Mouse (Mus musculus) heart, adult 2 months (tissue): ENCODE data around the gene Krt79. TPM values are rescaled to one million over a fixed set of nuclear protein-coding genes. Genes with fewer than 3 reads are reported as not detected.

ENCODE experiments used
- DNase-seq, 2 experiments: peaks; one replicate each; pipeline ENCODE4 v3.0.0; 2021
- H3K27ac ChIP-seq: fragments of 200-600 bp; 2 replicates; pipeline ENCODE4 v1.8.1; 2022
- H3K27me3 ChIP-seq: fragments of 200-500 bp; 2 replicates; pipeline ENCODE4 v1.6.1; 2012; ENCODE audit warnings: mild to moderate bottlenecking, low read length, inconsistent platforms, mixed read lengths; ENCODE audit not compliant: control insufficient read depth, insufficient read depth
- H3K36me3 ChIP-seq: fragments of 200-500 bp; 2 replicates; pipeline ENCODE4 v1.6.1; 2012; ENCODE audit warnings: low read length, inconsistent platforms; ENCODE audit not compliant: control insufficient read depth, insufficient read depth
- H3K4me1 ChIP-seq: fragments of 200-500 bp; 2 replicates; pipeline ENCODE4 v1.6.1; 2011; ENCODE audit warnings: low read length; ENCODE audit not compliant: control insufficient read depth, insufficient read depth
- H3K4me3 ChIP-seq: fragments of 200-600 bp; 2 replicates; pipeline ENCODE4 v1.8.1; 2022
- H3K79me2 ChIP-seq: fragments of 200-500 bp; replicated peaks from 2 replicates; pipeline ENCODE4 v1.6.1; 2012; ENCODE audit warnings: mild to moderate bottlenecking, inconsistent platforms, low read length, moderate library complexity, mixed read lengths; ENCODE audit not compliant: control insufficient read depth, insufficient read depth
- H3K9ac ChIP-seq: fragments of 200-500 bp; 2 replicates; pipeline ENCODE4 v1.6.1; 2012; ENCODE audit warnings: low read depth, mild to moderate bottlenecking, control low read depth, inconsistent platforms, low read length, mixed read lengths
- CTCF ChIP-seq: fragments of 200-600 bp; IDR thresholded peaks from 2 replicates; pipeline ENCODE4 v1.8.1; 2022; ENCODE audit warnings: antibody characterized with exemption, mild to moderate bottlenecking, moderate library complexity
- EP300 ChIP-seq: fragments of 200-500 bp; IDR thresholded peaks from 2 replicates; pipeline ENCODE4 v1.6.1; 2011; ENCODE audit warnings: low read depth, low read length, control low read depth; ENCODE audit not compliant: insufficient read depth
- POLR2A ChIP-seq: fragments of 200-500 bp; IDR thresholded peaks from 2 replicates; pipeline ENCODE4 v1.6.1; 2011; ENCODE audit warnings: mild to moderate bottlenecking, low read depth, low read length, control low read depth; ENCODE audit not compliant: insufficient read depth
- WGBS: fragments of 180-500 bp; shearing (Covaris S2); methylation state at CpG from one replicate; pipeline ENCODE4 v1.1.7; 2018; 5-methylcytosine and 5-hydroxymethylcytosine counted together
- intact Hi-C: fragments of 180-260 bp; cut with DNase I; formaldehyde crosslinking; loops from one replicate; pipeline ENCODE4 v1.15.1; 2025
- polyA plus RNA-seq: library from polyadenylated mRNA; depleted of rRNA; stranded (reverse); fragments of >200 nt; gene quantifications from 2 replicates; pipeline ENCODE4 v1.2.3, GENCODE M21; 2012
- total RNA-seq, 2 experiments: library from RNA; stranded (reverse); gene quantifications; 2 replicates each; pipeline ENCODE4 v1.2.3; 2021

The Krt79 gene
- total and polyA plus RNA-seq, 3 experiments = 0.27 to 1.5 TPM; not detected in 1

DNA sequence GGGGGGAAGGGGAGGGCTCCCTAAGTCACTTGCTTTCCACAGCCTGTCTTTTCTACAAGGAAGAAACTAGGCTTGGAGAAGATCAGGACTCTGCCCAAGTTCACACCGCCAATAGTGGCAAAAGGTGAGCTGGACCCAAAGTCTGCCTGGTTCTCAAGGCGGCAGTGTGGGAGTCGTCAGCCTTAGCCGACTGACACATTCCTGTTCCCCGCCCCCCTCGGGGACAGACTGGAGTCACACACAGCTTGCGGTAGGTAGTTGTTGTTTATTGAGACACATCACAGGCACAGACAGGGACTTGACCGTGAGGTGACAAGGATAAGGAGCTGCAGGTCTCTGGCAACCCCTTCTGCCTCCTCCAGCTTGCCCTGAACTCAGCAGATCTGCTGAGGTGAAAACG, 11.0 kb downstream of the Krt79 start:
- Histone ChIP-seq H3K9ac (no peak overlapping the region), H3K4me1 (no peaks in the 10 kb centered on the region; the same call in 1 of the 2 replicates), H3K36me3 (no peaks in the 10 kb centered on the region), H3K4me3 (no peak overlapping the region), H3K79me2 (no peaks in the 10 kb centered on the region), H3K27ac (no peak overlapping the region), H3K27me3 (no peaks in the 10 kb centered on the region; the same call in 1 of the 2 replicates)
- intact Hi-C loops = no loop called here
- no peak for DNase-seq
- no peak for TF ChIP-seq CTCF
- TF ChIP-seq EP300 = no peak
- no peak for TF ChIP-seq POLR2A
- 24% methylated on average over 9 of the region's 9 CpGs for WGBS

DNA sequence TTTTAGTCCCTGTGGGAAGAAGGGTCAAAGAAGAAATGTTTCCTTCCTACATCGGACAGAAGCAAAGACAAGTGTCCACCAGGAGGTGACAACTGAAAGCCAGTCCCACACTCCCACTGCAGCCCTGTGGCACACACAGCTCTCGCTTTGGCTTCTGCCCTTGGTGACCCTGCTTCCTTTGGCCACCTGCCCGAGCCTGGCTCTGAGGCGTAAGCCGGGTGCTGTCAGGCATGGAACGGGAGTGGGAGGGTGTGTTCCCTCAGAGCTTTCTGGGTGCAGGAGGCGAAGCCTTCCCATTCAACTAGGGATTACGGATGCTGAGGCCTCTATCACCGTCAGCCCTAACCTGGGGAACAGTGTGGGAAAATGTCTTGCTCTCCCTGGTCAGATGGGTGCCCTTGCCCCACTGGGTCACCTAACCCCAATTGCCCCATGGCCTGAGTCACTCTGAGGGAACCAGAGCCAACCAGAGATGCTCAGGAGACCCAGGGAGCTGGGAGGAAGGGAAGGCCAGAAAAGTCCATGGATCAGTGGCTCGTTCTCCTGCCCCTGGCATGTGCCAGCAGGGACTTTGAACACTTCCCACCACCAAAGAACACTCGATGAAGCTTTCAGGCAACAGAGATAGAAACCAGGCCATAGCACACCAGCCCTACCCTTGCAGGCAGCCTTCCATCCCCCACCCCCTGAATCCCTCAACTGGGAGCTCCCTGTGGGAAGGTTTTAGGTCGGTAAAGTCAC, 12.6 kb downstream of the Krt79 start:
- H3K4me3 ChIP-seq = no peak overlapping the region
- no peak overlapping the region for H3K27ac ChIP-seq
- H3K9ac ChIP-seq = no peak overlapping the region
- intact Hi-C loops = no loop called here
- H3K36me3 ChIP-seq = no peaks in the 10 kb centered on the region
- TF ChIP-seq CTCF (no peak), POLR2A (no peak), EP300 (no peak)
- no peaks in the 10 kb centered on the region; the same call in 1 of the 2 replicates for H3K4me1 ChIP-seq
- WGBS = 49% methylated on average over 12 of the region's 12 CpGs
- no peaks in the 10 kb centered on the region; the same call in 1 of the 2 replicates for H3K27me3 ChIP-seq
- H3K79me2 ChIP-seq = no peaks in the 10 kb centered on the region
- DNase-seq = peak; percentile 30 to 37

DNA sequence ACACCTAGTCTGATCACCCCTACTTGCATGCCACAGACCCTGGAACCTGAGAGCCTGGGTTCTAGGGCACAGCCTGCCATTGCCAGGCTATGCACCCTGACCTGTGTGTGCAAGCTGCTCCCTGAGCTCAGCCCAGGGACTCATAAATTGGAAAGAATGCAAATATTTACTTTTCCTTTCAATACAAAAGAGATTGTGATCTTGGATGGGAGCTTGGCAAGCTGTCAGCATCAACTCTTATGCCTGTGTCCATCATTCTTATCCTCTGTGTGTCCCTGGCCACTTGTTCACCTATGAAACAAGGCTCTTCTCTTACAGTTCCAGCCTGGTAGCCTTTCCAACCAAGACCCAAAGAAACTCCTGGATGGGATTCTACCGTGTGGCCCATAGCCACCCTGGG, 15.1 kb downstream of the Krt79 start:
- no peaks in the 10 kb centered on the region for H3K27me3 ChIP-seq
- no peak for DNase-seq
- no peak overlapping the region for H3K27ac ChIP-seq
- H3K4me3 ChIP-seq = no peak overlapping the region
- no peaks in the 10 kb centered on the region for H3K79me2 ChIP-seq
- H3K9ac ChIP-seq = no peak overlapping the region
- 92% methylated on average over 1 of the region's 1 CpGs for WGBS
- H3K36me3 ChIP-seq = no peaks in the 10 kb centered on the region
- TF ChIP-seq EP300 (no peak), CTCF (no peak), POLR2A (no peak)
- no peaks in the 10 kb centered on the region for H3K4me1 ChIP-seq
- intact Hi-C loops = no loop called here

DNA sequence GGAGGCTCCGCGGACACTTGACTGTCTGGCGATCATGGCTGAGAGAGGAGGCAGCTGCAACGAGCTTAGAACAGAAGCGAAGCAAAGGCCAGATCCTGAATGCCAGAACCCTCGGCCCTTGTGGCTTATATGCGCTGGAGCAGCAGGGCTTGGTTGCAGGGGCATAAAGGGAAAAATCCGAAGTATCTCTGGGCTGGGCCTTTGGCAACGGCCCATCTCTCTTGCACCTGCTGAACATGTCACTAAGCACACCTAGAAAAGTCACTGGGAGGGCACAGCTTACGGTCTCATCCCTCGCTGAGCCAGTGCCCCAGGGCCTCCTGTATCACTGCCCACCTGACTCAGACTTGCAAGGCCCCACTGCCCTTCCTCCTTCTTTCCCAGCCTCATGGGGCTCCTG, 15.5 kb downstream of the Krt79 start, which contains the start of gene Krt4:
Gene Krt4 (minus strand): TSS at position 101 of the 400 bp plus-strand sequence.
- Histone ChIP-seq H3K4me3 (no peak within 1 kb of the TSS), H3K79me2 (no peaks in the 10 kb centered on the region), H3K9ac (no peak within 1 kb of the TSS), H3K4me1 (no peaks in the 10 kb centered on the region), H3K27me3 (no peaks in the 10 kb centered on the region), H3K36me3 (no peaks in the 10 kb centered on the region), H3K27ac (no peak within 1 kb of the TSS)
- TF ChIP-seq EP300 = no peak
- no peak for TF ChIP-seq CTCF
- no peak for TF ChIP-seq POLR2A
- intact Hi-C loops = no loop called here
- WGBS = 77% methylated on average over 11 of the region's 11 CpGs
- no peak for DNase-seq

DNA sequence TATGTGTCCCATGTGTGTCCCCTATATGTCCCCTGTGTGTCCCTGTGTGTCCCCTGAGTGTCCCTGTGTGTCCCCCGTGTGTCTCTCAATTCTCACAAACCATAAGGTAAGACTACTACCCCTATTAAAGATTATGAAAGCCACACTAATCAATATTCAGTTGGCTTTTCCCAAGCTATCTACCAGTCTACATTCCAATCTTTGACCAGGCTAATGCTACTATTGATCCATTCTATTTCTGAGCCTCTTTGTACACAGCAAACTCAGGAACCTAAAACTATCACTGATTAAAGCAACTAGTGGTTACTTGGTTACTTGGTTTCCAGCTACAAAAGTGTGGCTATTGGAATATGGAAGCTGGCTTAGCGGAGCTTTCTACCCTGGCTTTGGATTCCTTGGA, 17.8 kb downstream of the Krt79 start:
- DNase-seq = no peak
- no peaks in the 10 kb centered on the region for H3K36me3 ChIP-seq
- no peaks in the 10 kb centered on the region for H3K4me1 ChIP-seq
- H3K27me3 ChIP-seq = no peaks in the 10 kb centered on the region
- H3K79me2 ChIP-seq = no peaks in the 10 kb centered on the region
- WGBS = 89% methylated on average over 2 of the region's 2 CpGs
- TF ChIP-seq CTCF (no peak), POLR2A (no peak), EP300 (no peak)
- intact Hi-C loops = no loop called here
- no peak overlapping the region for H3K9ac ChIP-seq
- H3K4me3 ChIP-seq = no peak overlapping the region
- no peak overlapping the region for H3K27ac ChIP-seq

DNA sequence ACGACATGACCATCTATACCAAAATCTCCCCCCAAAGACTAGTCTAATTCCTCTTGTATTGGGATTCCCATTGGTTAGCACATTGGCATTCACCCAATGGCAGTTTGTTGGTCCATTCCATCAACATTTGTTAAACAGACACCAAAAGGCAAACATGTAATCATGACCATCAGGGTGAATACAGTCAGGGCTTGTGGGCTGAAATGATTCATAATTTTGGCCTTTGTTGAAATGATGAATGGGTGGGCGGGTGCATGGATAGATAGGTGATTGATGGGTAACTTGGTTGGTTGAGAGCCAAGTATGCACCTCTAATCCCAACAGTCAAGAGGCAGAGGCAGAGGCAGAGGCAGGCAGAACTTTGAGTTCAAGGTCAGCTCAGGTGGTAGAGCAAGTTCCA, 24.1 kb downstream of the Krt79 start:
- no peaks in the 10 kb centered on the region for H3K4me1 ChIP-seq
- H3K4me3 ChIP-seq = no peak overlapping the region
- 49% methylated on average over 2 of the region's 2 CpGs for WGBS
- no peak overlapping the region for H3K9ac ChIP-seq
- TF ChIP-seq CTCF = no peak
- TF ChIP-seq EP300 = no peak
- TF ChIP-seq POLR2A = no peak
- H3K79me2 ChIP-seq = no peaks in the 10 kb centered on the region
- DNase-seq = no peak
- no peaks in the 10 kb centered on the region for H3K27me3 ChIP-seq
- intact Hi-C loops = no loop called here
- H3K27ac ChIP-seq = no peak overlapping the region
- no peaks in the 10 kb centered on the region for H3K36me3 ChIP-seq
